Mouse (Mus musculus): ENCODE data around the gene Syt1.

DNA sequence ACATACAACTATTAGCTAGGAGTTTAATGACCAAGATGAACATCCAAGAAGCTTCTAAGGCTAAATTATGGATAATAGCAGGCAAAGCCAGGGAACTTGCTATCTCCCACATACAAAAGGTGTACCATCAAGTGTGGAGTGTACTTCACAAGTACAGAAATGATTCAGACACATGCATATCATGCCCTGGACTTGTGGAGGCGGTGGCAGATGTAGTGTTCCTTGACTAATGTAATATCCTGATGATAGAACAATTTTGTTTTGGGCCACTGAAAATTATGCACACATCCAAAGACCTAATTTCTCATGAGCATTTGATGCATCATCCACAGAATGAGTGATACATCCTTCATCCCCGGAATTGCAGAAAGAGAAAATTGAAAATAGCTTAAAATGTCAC, 267.0 kb downstream of the Syt1 start:
- TF ChIP-seq CTCF (IDR thresholded peaks at IDR 0.05; ENCODE audit: low read depth, low read length) = no peak
- no peak for TF ChIP-seq POLR2AphosphoS5 (IDR thresholded peaks at IDR 0.05; ENCODE audit: insufficient replicate concordance, low read depth, low read length)
- no peak for TF ChIP-seq TAL1 (conservative IDR thresholded peaks at IDR 0.05; ENCODE audit: low read depth, low read length)
- TF ChIP-seq GATA2 (IDR thresholded peaks at IDR 0.05; ENCODE audit: borderline replicate concordance, low read depth, low read length) = no peak
- TF ChIP-seq GATA1 (IDR thresholded peaks at IDR 0.05; ENCODE audit: borderline replicate concordance, low read length) = no peak

Measured in G1E (cell line).